Mouse (Mus musculus): ENCODE measurements around the gene RPS10-NUDT3. TPM values are rescaled to one million over a fixed set of nuclear protein-coding genes. Genes with fewer than 3 reads are reported as not detected.
A peak's percentile ranks its signal among the peaks of the same experiment; 100 is the strongest.

RPS10-NUDT3 gene
- total RNA-seq, 2 experiments from 2014 or later: not detected

DNA sequence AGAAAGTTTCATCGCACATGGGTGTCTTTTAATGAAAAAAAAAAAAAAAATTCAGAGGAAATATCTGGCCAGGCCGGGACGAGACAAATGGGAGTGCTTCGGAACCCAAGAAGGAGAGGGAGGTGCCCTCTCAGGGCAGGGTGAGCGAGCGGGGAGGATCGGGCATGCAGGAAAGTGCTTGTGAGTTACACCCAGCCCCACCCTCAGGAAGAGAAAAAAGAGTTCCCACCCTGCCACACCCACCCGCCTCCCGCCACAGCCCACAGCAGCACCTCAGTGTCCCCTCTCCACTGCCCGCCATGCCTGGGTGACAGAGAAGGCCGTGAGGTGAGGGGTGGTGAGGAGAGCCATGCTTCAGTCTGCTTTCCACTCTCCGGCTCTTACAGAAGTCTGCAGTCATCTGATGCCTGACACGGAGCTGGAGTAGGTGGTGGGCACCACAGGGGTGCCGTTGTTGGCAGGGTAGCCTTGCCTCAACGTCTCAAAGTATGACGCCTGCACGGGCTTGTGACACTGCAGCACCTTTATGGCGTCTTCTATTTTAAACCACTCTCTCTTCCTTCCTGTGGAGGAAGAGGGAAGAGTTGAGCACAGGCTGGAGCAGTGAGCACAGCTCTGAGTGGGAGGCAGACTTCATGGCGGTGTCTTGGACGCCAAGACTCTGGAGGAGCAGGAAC lies 54.5 kb downstream of the RPS10-NUDT3 start:
- ATAC-seq (replicated peaks; ENCODE audit: low FRiP score, low TSS enrichment, poor library complexity, severe bottlenecking): no peak

DNA sequence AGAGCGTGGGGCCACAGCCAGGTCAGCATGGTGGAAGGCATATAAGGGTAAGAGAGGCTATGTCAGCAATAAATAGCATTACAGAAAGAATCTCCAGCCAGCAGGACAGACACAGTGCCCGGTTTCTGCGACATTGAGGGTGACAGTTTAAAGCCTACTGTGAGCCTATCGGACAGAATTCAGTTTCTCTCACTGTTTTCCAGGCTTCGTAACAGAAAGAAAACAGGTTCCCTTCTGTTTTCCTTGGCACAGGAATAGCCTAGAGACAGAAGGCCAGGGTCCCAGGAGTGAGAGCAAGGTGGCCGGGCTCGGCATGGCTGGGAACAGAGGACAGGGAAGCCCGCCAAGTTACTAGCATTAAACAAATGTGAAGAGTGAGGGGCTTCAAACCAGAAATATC lies 55.2 kb downstream of the RPS10-NUDT3 start:
- ATAC-seq (replicated peaks; ENCODE audit: low FRiP score, low TSS enrichment, poor library complexity, severe bottlenecking): no peak

DNA sequence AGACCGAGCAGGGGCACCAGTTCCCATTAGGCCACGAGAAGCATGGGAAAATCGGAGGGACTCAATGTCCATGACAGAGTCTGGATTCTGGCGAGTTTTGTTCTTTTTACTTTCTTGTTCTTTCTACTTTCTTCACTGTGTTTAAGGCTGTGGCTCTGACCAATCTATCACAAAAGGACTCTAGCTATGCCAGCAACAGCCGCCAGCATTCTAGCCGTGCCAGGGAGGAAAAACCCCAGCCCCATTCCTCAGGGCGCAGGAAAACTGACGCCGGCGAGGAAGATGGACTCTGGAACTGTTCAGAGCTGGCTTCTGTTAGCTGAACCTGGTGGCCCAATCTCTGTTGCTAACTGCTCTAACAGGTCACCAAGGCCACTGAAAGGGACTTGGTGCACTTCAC lies 56.5 kb downstream of the RPS10-NUDT3 start:
- no peak for ATAC-seq (replicated peaks; ENCODE audit: low FRiP score, low TSS enrichment, poor library complexity, severe bottlenecking)

DNA sequence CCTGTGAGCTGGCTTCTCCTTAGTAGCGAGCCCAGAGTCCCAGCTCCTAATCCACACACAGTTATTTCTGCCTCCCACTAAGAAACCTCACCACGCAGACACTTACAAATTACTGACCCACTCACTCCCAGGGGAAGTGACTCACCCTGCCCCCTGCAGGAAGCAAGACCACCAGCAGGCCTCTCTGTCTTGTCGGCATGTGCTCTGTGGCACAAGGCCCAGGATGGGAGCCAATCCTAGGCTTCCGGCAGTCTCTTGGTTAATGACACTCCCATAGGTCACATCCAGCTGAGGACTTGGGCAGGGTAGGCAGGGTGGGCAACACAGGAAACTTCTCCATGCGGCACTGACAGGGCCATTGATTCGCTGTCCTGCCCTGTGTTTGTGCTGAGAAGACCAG lies 57.6 kb downstream of the RPS10-NUDT3 start:
- no peak for ATAC-seq (replicated peaks; ENCODE audit: low FRiP score, low TSS enrichment, poor library complexity, severe bottlenecking)

DNA sequence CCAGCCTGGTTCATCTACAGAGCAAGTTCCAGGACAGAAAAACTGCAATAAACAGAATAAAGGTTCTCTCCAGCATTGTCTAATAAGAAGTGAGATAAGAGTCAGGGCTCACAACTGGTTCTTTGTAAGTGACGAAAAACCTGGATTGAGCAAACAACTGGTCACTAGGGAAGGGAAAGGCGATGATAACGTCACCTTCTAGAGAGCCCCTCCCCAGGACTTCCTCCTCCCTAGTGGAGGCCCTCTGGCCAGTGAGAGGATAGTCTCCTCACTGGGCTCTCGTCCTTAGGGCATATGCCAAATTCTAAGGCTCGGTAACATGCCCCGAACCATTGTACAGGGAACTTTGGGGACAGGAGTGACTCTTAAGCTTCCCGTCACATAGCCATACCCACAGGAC lies 59.0 kb downstream of the RPS10-NUDT3 start:
- ATAC-seq (replicated peaks; ENCODE audit: low FRiP score, low TSS enrichment, poor library complexity, severe bottlenecking): no peak

DNA sequence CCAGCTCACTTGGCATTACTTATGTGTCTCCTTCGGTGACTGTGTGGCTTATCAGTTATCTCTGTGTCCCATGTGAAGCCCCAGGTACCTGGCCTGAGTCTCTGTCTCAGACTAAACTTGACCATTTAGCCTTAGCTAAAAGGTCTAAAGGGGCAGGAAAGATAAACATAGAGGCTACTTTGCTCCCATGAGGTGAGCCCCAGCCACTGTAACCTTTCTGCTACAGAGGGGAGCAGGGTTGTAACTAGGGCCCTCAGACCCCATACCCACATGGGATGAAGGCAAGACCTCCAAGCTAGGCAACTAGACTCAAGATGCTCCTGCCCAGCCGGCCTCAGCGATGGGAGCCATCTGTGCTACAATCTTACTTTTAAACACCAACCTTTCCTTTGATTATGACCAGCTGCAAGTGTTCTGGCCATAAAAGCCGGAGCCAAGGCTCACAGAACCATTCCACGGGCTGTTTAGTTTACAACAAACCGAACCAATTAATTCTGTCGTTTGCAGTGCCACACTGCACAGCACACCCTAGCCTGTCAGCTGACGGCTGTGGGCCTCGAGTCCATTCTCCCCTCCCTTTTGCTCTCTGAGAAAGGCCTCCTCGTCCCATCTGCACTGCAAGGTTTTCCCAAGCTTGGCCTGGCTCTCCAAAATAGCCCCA lies 59.8 kb downstream of the RPS10-NUDT3 start:
- ATAC-seq (replicated peaks; ENCODE audit: low FRiP score, low TSS enrichment, poor library complexity, severe bottlenecking): no peak

DNA sequence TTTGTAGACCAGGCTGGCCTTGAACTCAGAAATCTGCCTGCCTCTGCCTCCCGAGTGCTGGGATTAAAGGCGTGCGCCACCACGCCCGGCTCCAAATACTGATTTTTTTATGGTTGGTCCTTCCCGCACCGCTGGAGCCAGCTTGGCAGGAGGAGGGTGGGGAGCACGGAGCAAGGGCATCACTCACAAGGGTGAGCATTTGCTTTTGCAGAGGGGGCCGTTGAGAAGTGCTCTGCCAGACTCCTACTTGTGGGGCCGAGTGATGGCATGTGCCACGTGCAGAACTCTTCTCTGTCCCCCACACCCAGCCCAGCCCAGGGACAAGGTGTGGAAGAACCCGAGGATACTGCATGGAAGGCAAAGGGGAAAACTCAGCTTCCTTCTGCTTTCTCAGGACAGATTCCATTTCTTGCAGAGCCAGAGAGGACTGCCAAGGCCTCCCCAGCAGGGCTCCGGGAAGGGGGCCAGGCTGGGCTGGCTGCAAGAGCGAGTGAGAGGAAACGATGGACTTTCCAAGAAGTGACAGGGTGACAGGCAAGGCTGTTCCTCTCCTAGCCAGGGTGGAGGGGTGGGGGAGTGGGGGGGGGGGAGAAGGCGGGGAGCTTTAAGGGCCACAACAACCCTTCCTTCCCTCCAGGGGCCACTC lies 60.4 kb downstream of the RPS10-NUDT3 start:
- no peak for ATAC-seq (replicated peaks; ENCODE audit: low FRiP score, low TSS enrichment, poor library complexity, severe bottlenecking)

DNA sequence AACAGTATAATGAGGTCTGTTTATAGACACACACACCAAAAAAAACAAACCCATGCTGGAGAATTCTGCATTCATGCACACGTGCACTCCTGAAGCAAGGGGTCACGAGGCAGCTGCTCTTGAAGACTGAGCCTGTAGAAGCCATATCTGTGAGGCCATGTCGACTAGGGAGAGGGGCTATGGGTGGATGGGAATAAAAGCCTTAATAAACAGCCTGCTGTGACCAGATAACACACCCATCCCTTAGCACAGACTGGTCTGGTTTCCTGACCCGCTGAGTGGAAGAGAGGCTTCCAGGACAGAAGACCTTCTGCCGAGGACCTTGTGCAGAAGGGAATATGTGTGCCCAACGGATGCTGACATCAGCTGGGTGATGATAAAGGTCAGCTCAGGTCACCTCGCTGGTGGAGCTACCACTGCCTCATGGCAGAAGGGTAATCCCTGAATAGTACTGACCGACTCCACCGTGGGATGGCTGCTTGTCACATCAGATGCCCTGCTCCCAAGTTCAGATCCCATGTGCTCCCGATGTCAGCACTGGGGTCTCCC lies 61.2 kb downstream of the RPS10-NUDT3 start:
- peak; percentile 71 for ATAC-seq (replicated peaks; ENCODE audit: low FRiP score, low TSS enrichment, poor library complexity, severe bottlenecking)

DNA sequence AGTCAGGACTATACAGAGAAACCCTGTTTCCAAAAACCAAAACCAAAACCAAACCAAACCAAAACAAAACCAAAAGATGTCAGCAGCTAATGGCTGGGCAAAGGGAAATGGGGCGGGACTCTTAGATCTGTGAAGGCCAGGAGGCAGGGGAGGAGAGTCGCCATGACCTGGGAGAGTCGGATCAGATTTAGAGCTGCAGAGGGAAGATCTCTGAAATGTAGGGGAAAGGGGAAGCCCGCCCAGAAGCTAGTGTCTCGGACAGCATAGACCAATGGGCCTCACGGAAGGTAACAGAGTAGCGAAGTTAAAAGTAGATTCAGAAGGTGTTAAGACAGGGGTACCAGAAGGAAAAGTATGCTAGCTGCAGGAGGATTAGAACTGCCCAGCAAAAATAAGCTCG lies 63.7 kb downstream of the RPS10-NUDT3 start:
- no peak for ATAC-seq (replicated peaks; ENCODE audit: low FRiP score, low TSS enrichment, poor library complexity, severe bottlenecking)

DNA sequence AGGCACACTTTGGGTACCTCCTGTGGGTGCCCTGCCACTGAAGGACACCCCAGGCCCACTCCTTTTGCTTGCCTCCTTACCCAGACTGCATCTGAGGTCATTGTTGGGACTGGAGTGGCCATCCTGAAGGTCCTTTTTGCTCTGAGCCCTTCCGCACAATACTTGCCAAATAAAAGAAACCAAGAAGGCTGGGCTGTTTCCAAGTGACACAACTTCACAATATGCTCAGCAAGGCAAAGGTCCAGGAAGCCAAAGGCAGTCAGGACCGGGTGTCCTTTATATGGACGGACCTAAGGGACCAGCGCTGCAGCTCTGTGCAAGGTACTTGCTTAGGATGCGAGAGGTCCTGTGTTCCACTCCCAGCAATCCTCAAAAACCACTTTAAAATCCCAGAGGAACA lies 66.8 kb downstream of the RPS10-NUDT3 start:
- no peak for ATAC-seq (replicated peaks; ENCODE audit: low FRiP score, low TSS enrichment, poor library complexity, severe bottlenecking)

DNA sequence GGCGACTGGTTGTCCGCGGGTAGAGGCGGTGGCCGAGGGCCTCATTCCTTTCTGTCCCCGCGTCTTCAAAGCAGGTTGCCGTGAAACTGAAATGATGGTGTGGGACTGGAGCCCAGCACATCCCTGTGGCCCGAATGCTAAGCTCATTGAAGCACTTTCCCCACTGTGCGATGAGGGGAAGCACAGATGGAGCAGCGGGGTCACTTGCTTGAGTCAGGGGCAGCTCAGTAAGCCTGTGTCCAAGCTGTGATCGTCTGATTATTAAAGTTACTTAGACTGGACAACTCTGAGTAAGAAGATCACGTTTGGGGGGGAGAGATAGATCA lies 69.1 kb downstream of the RPS10-NUDT3 start:
- ATAC-seq (replicated peaks; ENCODE audit: low FRiP score, low TSS enrichment, poor library complexity, severe bottlenecking): no peak

DNA sequence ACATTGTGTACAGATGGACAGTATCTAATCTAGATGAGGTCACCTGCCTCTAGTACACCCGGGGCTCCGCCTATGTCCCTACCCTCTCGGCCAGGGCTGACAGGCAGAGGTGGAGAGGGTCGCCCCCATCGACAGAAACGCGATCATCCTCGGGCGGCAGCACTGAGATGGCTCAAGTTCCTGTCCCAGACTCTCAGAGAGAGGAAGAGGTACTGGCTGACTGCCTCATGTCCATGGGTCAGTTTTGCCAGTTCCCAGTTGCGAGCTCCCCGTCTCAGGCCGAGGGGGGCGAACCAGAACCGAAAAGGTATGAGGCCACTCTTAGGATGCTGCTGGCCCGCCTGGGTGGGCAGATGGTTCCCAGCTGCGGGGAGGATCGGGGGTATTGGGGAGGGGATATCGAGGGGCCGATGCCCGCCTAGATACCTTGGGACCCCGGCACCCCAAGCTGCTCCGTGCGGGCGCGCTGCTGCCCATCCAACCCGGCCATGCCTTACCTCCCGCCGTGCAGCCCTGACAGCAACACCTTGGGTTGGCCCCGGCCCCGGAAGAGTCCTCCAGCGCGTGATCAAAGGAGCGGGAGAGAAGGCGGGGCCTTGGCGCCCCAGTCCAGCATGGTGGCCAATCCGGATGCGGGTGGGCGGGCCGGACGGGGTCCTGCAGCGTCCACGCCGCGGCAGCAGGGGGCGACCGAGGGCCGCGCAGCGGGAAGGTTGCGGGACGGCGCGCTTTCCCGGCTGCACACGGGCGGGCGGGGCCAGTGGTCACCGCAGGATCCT lies 69.7 kb downstream of the RPS10-NUDT3 start, which contains the start of gene AI413582:
AI413582 (minus strand) TSS at position 594 of the 779 bp plus-strand sequence.
- peak; percentile 81 for ATAC-seq (replicated peaks; ENCODE audit: low FRiP score, low TSS enrichment, poor library complexity, severe bottlenecking)

DNA sequence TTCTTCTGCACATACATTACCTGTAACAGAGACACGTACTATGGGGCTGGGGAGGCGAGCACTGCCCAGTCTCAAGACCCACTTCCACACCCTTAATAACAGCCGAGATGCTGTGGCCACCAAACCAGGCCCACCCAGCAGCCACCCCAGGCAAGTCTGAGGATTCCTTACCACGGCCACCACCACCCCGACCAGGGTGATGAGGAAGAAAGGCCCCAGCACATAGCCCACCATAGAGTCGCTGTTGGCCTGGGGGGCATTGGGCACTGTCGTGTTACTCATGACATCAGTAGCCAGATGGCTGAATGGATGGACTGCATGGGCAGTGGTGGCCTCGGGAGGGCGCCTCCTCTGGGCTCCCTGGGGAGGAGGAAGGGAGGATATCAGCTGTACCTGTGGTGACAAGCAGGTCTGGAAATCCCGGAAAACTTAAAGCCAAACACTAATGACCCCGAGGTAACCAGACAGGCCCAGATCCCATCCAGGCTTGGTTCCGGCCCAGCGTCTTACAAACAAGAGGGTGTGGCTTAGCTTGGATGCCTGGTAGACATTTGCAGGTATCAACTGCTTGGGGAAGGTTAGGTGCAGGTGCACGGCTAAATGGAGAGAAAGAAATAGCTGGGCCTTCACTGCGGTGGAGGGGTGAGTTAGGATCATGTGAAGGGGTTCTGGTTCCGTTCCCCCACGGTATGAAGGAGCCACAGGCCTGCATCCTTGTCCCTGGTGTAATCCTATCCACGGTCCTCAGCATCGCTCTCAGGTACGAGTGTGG lies 70.4 kb downstream of the RPS10-NUDT3 start:
- ATAC-seq (replicated peaks; ENCODE audit: low FRiP score, low TSS enrichment, poor library complexity, severe bottlenecking): peak; percentile 13; the same call in 1 of the 2 replicates

DNA sequence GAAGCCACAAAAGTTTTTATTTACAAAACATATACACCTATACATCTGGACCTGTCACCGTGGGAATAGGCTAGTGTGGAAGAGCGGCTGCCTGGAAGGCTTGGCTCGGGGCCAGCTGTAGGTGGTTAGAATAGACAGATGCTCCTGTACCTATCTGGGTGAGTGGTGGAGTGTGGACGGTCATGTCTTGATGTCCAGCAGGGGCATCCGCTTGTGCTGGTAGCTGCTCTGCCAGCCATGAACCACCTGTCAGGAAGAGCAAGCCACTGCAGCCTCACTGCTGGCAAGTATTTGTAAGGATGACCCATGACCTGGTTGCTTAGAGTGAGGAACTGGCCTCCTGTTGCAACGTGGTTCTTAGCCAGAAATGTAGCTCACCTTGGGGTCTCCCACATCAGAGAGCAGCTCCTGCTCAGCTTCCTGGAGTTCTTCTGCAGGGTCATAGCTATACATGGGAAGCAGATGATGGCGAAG lies 71.2 kb downstream of the RPS10-NUDT3 start:
- no peak for ATAC-seq (replicated peaks; ENCODE audit: low FRiP score, low TSS enrichment, poor library complexity, severe bottlenecking)

DNA sequence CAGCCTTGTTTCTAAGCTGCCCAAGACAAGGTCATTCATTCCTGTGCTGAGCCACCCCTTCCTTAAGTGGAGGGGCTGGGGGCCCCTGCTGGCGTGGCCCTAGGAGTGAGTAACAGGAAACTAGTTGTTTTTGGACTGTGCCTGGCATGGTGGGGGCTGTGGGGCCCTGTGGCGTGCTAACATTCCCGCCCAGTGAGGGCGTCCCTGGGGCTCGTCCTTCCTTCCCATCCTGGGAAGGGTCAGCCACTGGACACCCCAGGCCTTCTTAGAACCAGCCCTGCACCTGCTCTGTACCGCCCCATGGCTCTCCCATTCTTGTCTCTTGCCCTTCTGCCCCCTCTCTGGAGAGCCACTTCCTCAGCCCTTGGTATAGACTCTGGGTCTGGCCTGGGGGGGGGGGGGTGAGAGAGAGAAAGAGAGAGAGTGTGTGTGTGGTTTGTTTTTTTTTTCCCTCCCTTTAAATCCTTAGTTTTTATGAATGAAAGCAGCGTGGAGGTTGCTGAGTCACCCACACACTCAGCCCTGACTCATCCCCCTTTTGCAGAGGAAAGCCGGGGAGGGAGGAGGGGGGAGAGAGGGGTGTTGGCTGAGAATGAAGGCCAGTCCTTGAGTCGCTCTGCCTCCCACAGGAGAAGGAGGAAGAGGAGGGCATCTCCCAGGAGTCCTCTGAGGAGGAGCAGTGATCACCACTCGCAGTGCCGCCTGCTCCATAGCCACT lies 73.1 kb downstream of the RPS10-NUDT3 start:
- ATAC-seq (replicated peaks; ENCODE audit: low FRiP score, low TSS enrichment, poor library complexity, severe bottlenecking): no peak

DNA sequence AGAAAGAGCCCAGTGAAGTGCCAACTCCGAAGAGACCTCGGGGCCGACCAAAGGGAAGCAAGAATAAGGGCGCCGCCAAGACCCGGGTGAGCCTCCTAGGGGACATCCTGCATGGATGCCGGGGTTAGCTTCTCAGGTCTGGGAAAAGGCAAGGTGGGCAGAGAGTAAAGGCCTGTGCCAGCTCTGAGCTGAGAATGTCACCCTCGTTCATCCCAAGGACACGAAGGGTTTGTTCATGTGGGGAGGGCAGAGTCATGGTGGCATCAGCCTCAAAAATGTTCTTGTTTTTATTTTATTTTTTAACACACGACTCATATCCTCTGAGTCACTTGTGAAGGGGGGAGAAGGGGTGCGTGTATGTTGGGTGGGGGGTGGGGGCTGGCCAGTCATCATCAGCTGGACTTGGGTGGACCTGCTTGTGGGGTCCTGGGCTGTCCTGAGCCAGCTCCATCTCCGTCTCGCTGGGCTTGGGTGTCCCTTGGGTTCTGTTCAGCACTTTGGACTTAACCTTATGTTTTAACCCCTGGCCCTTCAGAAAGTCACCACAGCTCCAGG lies 74.0 kb downstream of the RPS10-NUDT3 start:
- no peak for ATAC-seq (replicated peaks; ENCODE audit: low FRiP score, low TSS enrichment, poor library complexity, severe bottlenecking)

DNA sequence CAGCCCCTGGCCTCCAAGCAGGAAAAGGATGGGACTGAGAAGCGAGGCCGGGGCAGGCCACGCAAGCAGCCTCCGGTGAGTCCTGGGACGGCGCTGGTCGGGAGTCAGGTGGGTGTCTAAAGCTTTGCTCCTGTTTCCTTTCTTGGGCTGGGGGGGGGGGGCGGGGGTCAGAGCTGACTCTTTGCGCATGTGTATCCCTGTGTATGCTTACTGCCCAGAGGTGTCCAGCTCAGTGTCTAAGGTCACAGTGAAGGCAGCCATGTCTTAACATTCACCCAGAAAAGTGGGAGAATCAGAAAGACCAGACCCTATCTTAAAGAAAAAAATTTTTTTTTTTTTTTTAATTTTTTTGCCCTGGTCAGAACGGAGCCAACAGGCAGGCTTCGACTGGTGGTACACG lies 75.4 kb downstream of the RPS10-NUDT3 start:
- no peak for ATAC-seq (replicated peaks; ENCODE audit: low FRiP score, low TSS enrichment, poor library complexity, severe bottlenecking)

DNA sequence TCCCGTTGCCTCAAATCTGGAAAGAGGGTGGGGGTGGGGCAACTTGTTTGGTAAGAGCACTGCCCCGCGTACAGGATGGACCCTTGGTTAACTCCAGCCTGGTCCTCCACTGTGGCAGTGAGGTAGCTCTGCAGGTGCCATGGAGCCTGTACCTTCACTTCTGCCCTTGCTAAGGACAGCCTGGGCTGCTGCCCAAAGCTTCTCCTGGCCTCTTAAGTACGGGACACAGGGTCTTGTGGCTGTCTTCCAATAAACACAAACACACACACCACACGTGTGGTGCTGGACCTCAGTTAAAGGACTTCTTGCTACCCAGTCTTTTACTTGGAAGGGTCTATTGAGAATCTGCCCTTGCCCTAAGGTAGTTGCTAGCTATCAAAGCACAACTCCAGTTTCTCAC lies 76.2 kb downstream of the RPS10-NUDT3 start:
- ATAC-seq (replicated peaks; ENCODE audit: low FRiP score, low TSS enrichment, poor library complexity, severe bottlenecking): no peak
